Mouse (Mus musculus): ENCODE measurements around the gene Fam71b. TPM values are rescaled to one million over a fixed set of nuclear protein-coding genes. Genes with fewer than 3 reads are reported as not detected.

Fam71b gene
- polyA plus RNA-seq, 1 experiment from 2014 or later: not detected

DNA sequence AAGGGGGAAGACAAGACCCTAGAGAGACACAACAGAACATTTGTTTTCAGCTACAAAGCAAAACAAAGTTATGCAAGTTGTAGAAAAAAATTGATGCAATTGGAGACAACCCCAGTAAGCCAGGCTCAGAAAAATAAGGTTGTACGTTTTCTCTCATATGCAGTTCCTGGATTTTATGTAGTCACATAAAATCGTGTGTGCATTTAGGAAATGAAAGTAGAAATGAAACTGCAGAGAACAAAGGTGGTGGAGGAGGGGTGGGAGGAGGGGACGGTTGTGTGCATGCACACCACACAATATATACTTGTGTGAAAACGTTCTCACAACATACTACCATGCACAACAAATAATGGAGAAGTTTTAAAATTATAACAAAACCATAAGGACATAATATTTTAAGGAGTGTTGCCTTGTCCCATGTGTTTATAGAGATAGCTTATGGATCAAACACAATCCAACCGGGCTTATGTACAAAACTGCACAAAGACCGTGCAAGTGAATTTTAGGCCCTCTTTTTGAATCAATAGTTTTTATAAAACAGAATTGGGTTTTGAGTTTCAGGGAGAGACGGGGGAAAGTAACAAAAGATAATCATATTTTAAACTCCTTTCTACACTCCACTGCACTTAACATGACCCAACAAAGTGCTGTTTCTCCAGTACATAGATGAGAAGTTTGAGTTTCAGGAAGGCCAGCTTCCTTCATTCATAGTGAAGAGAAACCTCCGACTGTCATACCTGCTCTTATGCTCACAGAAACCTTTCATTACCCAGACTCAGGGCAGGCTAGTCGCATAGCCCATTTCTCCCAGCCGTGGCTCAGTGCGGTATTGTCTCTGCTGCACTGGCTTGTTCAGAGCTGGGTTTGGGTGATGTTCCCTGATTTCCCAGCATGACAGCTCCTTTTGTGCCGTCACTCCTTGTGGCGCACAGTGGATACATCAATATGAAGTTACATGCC lies 23.0 kb upstream of the Fam71b start:
- DNase-seq (no peak), ATAC-seq (ENCODE audit: insufficient read depth) (no peak)
- H3K4me2 ChIP-seq: no peak overlapping the region
- 79% methylated on average over 13 of the region's 13 CpGs for WGBS
- H3K36me3 ChIP-seq (ENCODE audit: insufficient read depth): no peaks in the 10 kb centered on the region
- TF ChIP-seq CTCF (IDR thresholded peaks at IDR 0.05; ENCODE audit: low read depth): no peak
- no peak overlapping the region for H3K4me3 ChIP-seq (ENCODE audit: low read depth, low read length)
- H3K27me3 ChIP-seq (ENCODE audit: insufficient read depth, low read length): no peaks in the 10 kb centered on the region
- no peak overlapping the region for H3K9ac ChIP-seq
- no peaks in the 10 kb centered on the region for H3K4me1 ChIP-seq (ENCODE audit: insufficient read depth)
- H3K9me3 ChIP-seq (ENCODE audit: low read depth, low read length): no peaks in the 10 kb centered on the region
- no peak overlapping the region for H3K27ac ChIP-seq (ENCODE audit: low read depth)

- no peak for ATAC-seq (ENCODE audit: insufficient read depth)
- Histone ChIP-seq H3K9me3 (ENCODE audit: low read depth, low read length) (no peaks in the 10 kb centered on the region), H3K9ac (no peak overlapping the region), H3K4me2 (no peak overlapping the region), H3K4me3 (ENCODE audit: low read depth, low read length) (no peak overlapping the region), H3K4me1 (ENCODE audit: insufficient read depth) (no peaks in the 10 kb centered on the region), H3K36me3 (ENCODE audit: insufficient read depth) (no peaks in the 10 kb centered on the region), H3K27me3 (ENCODE audit: insufficient read depth, low read length) (no peaks in the 10 kb centered on the region), H3K27ac (ENCODE audit: low read depth) (no peak overlapping the region)
- no peak for TF ChIP-seq CTCF (IDR thresholded peaks at IDR 0.05; ENCODE audit: low read depth)
- 76% methylated on average over 8 of the region's 8 CpGs for WGBS
- DNase-seq: no peak
Observed at GRCm38 (mm10) chr11:46375015-46375414, 21.3 kb upstream of the Fam71b start.

- no peak overlapping the region for H3K4me3 ChIP-seq (ENCODE audit: low read depth, low read length)
- no peaks in the 10 kb centered on the region for H3K4me1 ChIP-seq (ENCODE audit: insufficient read depth)
- no peaks in the 10 kb centered on the region for H3K27me3 ChIP-seq (ENCODE audit: insufficient read depth, low read length)
- DNase-seq (no peak), ATAC-seq (ENCODE audit: insufficient read depth) (no peak)
- no peaks in the 10 kb centered on the region for H3K9me3 ChIP-seq (ENCODE audit: low read depth, low read length)
- no peak for TF ChIP-seq CTCF (IDR thresholded peaks at IDR 0.05; ENCODE audit: low read depth)
- WGBS: 81% methylated on average over 1 of the region's 1 CpGs
- H3K4me2 ChIP-seq: no peak overlapping the region
- H3K9ac ChIP-seq: no peak overlapping the region
- no peaks in the 10 kb centered on the region for H3K36me3 ChIP-seq (ENCODE audit: insufficient read depth)
- no peak overlapping the region for H3K27ac ChIP-seq (ENCODE audit: low read depth)
Observed at GRCm38 (mm10) chr11:46377316-46377715, 19.0 kb upstream of the Fam71b start.

DNA sequence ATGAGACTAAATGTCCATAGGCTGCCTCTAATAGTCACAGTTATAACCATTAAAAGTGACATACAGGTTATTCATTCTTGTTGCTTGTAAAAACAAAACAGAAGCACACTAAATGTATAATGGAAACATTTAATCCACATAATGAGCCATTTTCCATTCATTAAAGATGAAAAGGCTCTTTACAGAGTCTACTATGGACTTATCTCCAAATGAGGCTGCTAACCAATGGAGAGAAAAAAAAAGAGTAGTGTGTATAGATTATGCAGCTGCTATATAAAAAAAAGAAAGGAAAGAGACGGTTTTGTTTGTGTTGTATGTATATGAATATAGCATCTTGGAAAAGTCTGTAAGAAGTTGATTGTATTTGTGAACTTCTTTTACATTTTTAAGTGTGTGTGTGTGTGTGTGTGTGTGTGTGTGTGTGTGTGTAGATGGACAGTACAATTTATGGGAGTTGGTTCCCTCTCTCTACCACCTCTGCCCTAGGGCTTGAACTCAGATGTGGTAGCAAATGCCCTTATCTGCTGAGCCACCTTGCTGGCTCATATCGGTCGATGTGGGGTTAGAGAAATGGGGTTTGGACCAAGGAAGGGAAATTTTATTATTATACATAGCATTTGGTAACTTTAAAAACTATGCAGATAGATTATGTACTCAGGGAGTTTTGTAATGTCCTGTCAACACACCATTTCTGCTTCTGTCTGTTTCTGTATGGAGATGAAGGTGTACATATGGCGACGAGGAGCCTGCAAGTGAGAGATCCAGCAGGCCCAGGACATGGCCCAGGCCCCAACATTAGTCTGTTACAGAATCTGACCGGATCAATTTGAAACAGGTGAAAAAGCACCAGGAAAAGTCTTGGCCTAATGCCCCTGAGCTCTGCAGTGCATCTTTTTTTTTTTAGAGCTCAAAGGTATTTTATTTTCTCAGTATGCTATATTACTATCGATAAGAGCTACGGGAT lies 18.3 kb upstream of the Fam71b start:
- ATAC-seq (ENCODE audit: insufficient read depth) (no peak), DNase-seq (no peak)
- no peak overlapping the region for H3K9ac ChIP-seq
- no peak for TF ChIP-seq CTCF (IDR thresholded peaks at IDR 0.05; ENCODE audit: low read depth)
- no peaks in the 10 kb centered on the region for H3K4me1 ChIP-seq (ENCODE audit: insufficient read depth)
- H3K36me3 ChIP-seq (ENCODE audit: insufficient read depth): no peaks in the 10 kb centered on the region
- no peaks in the 10 kb centered on the region for H3K9me3 ChIP-seq (ENCODE audit: low read depth, low read length)
- H3K27ac ChIP-seq (ENCODE audit: low read depth): no peak overlapping the region
- 72% methylated on average over 8 of the region's 8 CpGs for WGBS
- H3K27me3 ChIP-seq (ENCODE audit: insufficient read depth, low read length): no peaks in the 10 kb centered on the region
- no peak overlapping the region for H3K4me2 ChIP-seq
- no peak overlapping the region for H3K4me3 ChIP-seq (ENCODE audit: low read depth, low read length)

DNA sequence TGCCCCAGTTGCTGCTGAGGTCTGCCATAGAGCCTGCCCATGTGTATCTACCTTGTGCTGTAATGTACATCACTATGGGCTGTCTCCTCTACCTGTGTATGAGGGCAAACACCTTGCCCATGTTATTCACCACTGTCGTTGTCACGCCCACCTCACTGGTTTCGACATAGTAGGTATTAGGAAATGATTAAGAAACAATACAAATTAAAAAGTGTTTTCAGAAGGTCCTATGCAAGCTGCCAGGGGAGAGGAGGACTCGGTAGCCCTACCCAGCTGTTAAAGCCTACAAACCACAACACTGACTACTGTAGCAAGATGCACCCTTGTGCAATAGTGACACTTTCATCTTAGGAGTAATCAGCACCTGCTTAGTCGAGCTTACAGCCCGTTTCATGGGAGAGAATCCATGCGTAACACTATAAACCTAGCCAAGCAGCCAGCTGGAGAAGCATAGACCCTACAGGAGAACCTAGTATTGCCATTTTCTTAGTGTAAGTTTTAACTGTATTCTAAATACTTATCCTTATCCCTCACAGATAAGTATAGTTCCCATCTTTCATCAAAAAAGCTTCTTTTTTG lies 16.2 kb upstream of the Fam71b start:
- WGBS: 84% methylated on average over 7 of the region's 7 CpGs
- Histone ChIP-seq H3K4me3 (ENCODE audit: low read depth, low read length) (no peak overlapping the region), H3K27ac (ENCODE audit: low read depth) (no peak overlapping the region), H3K4me1 (ENCODE audit: insufficient read depth) (no peaks in the 10 kb centered on the region), H3K4me2 (no peak overlapping the region), H3K9ac (no peak overlapping the region), H3K27me3 (ENCODE audit: insufficient read depth, low read length) (no peaks in the 10 kb centered on the region), H3K36me3 (ENCODE audit: insufficient read depth) (no peaks in the 10 kb centered on the region), H3K9me3 (ENCODE audit: low read depth, low read length) (no peaks in the 10 kb centered on the region)
- TF ChIP-seq CTCF (IDR thresholded peaks at IDR 0.05; ENCODE audit: low read depth): no peak
- no peak for ATAC-seq (ENCODE audit: insufficient read depth)
- DNase-seq: no peak

DNA sequence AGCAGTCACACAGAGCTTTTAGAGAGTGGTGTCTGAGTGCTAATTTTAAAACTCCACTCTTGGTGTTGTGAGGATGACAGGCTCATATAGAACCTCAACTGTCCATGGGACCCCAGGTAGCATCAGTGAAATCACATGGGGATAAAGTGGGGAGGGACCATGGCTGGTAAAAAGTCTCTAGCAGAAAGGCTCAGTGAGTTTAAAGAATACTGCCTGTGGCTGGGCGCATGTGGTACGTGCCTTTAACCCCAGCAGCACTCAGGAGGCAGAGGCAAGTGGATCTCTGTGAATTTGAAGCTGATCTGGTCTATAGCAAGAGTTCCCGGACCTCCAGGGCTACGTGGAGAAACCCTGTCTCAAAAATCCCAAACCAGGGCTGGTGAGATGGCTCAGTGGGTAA lies 13.9 kb upstream of the Fam71b start:
- ATAC-seq (ENCODE audit: insufficient read depth) (no peak), DNase-seq (no peak)
- no peak for TF ChIP-seq CTCF (IDR thresholded peaks at IDR 0.05; ENCODE audit: low read depth)
- no peaks in the 10 kb centered on the region for H3K4me1 ChIP-seq (ENCODE audit: insufficient read depth)
- no peaks in the 10 kb centered on the region for H3K9me3 ChIP-seq (ENCODE audit: low read depth, low read length)
- H3K9ac ChIP-seq: no peak overlapping the region
- no peak overlapping the region for H3K4me2 ChIP-seq
- no peak overlapping the region for H3K27ac ChIP-seq (ENCODE audit: low read depth)
- no peaks in the 10 kb centered on the region for H3K36me3 ChIP-seq (ENCODE audit: insufficient read depth)
- H3K4me3 ChIP-seq (ENCODE audit: low read depth, low read length): no peak overlapping the region
- H3K27me3 ChIP-seq (ENCODE audit: insufficient read depth, low read length): no peaks in the 10 kb centered on the region
- 85% methylated on average over 4 of the region's 4 CpGs for WGBS

All from lung, embryonic 14.5 days (tissue).